Mouse (Mus musculus) MEL (cell line): Measurements from ENCODE around the gene Ptchd3.

Experiments used
- CTCF ChIP-seq, 3 experiments: IDR thresholded peaks in 2 of 3; conservative IDR thresholded peaks in 1 of 3; 2 replicates each; pipeline ENCODE4 v1.5.1; 2011 to 2012; ENCODE audit warnings: low read length in 3 of 3, low read depth in 2 of 3, mild to moderate bottlenecking in 2 of 3, improper control_type of control experiment in 1 of 3, inconsistent platforms in 1 of 3, mixed read lengths in 1 of 3, moderate library complexity in 1 of 3; ENCODE audit not compliant: control insufficient read depth in 1 of 3, insufficient read depth in 1 of 3, poor library complexity in 1 of 3, severe bottlenecking in 1 of 3
- E2F4 ChIP-seq: IDR thresholded peaks from 2 replicates; pipeline ENCODE4 v1.6.1; 2011; ENCODE audit warnings: low read depth, low read length, improper control_type of control experiment, borderline replicate concordance
- EP300 ChIP-seq, 2 experiments: IDR thresholded peaks; 2 replicates each; pipeline ENCODE4 v1.6.1; 2011; ENCODE audit warnings: improper control_type of control experiment in 2 of 2, low read length in 2 of 2, low read depth in 1 of 2, mild to moderate bottlenecking in 1 of 2
- POLR2A ChIP-seq, 2 experiments: IDR thresholded peaks; 2 replicates each; pipeline ENCODE4 v1.6.1; 2011 to 2012; ENCODE audit warnings: low read length in 2 of 2, mild to moderate bottlenecking in 2 of 2, control low read depth in 1 of 2, improper control_type of control experiment in 1 of 2, low read depth in 1 of 2, moderate library complexity in 1 of 2; ENCODE audit not compliant: control insufficient read depth in 1 of 2, insufficient read depth in 1 of 2, poor library complexity in 1 of 2
- USF1 ChIP-seq: IDR thresholded peaks from 2 replicates; pipeline ENCODE4 v1.6.1; 2014; ENCODE audit warnings: low read depth, mild to moderate bottlenecking, inconsistent platforms, low read length, improper control_type of control experiment, moderate library complexity
- ZC3H11A ChIP-seq: IDR thresholded peaks from 2 replicates; pipeline ENCODE4 v1.6.1; 2012; ENCODE audit warnings: low read depth, mild to moderate bottlenecking, inconsistent platforms, low read length, improper control_type of control experiment

GRCm38 (mm10) chr11:121829947-121830346 lies at the start of gene Ptchd3:
- TF ChIP-seq CTCF (IDR thresholded peaks at IDR 0.05 in 2 of 3, conservative IDR thresholded peaks at IDR 0.05 in 1 of 3; ENCODE audit: control insufficient read depth in 1 of 3, insufficient read depth in 1 of 3, low read depth in 2 of 3, low read length in 3 of 3, poor library complexity in 1 of 3, severe bottlenecking in 1 of 3): no peak
- no peak for TF ChIP-seq E2F4
- TF ChIP-seq POLR2A (IDR thresholded peaks at IDR 0.05; ENCODE audit: control insufficient read depth in 1 of 2, insufficient read depth in 1 of 2, low read depth in 1 of 2, low read length in 2 of 2, poor library complexity in 1 of 2): no peak
- no peak for TF ChIP-seq USF1
- TF ChIP-seq ZC3H11A: no peak
- TF ChIP-seq EP300 (IDR thresholded peaks at IDR 0.05; ENCODE audit: low read depth in 1 of 2, low read length in 2 of 2): no peak
